Mouse (Mus musculus) forebrain, embryonic 11.5 days (tissue): ENCODE measurements around the gene Pes1. TPM values are rescaled to one million over a fixed set of nuclear protein-coding genes. Genes with fewer than 3 reads are reported as not detected.
"Not testable (repeated sequence)": the region's sequence is repeated elsewhere in the genome, so short reads cannot be mapped to it uniquely, and the experiment has no call there.

ENCODE experiments used
- ATAC-seq: fragments of 200-750 bp; cut with Nextera tagmentation; replicated peaks from 2 replicates; pipeline ENCODE4 v1.8.0; 2017; ENCODE audit warnings: moderate TSS enrichment; ENCODE audit not compliant: low FRiP score
- DNase-seq: peaks from one replicate; pipeline ENCODE4 v3.0.0-alpha.2; 2017; ENCODE audit warnings: low spot score
- H3K27ac ChIP-seq: fragments of 300-500 bp; sonication (generic); 2 replicates; pipeline ENCODE4 v1.5.1; 2014; ENCODE audit warnings: low read depth, low read length
- H3K27me3 ChIP-seq: fragments of 300-500 bp; sonication (generic); 2 replicates; pipeline ENCODE4 v1.6.1; 2014; ENCODE audit warnings: mild to moderate bottlenecking, low read length, mixed read lengths; ENCODE audit not compliant: control insufficient read depth, insufficient read depth
- H3K36me3 ChIP-seq: fragments of 300-500 bp; sonication (generic); 2 replicates; pipeline ENCODE4 v1.6.1; 2014; ENCODE audit warnings: mild to moderate bottlenecking, low read length, moderate library complexity, mixed read lengths; ENCODE audit not compliant: control insufficient read depth, insufficient read depth
- H3K4me1 ChIP-seq: fragments of 300-500 bp; sonication (generic); replicated peaks from 2 replicates; pipeline ENCODE4 v1.6.1; 2014; ENCODE audit warnings: low read length, mixed read lengths; ENCODE audit not compliant: control insufficient read depth, insufficient read depth
- H3K4me2 ChIP-seq: fragments of 300-500 bp; sonication (generic); 2 replicates; pipeline ENCODE4 v1.6.1; 2014; ENCODE audit warnings: low read depth, mild to moderate bottlenecking, low read length, moderate library complexity, mixed read lengths; ENCODE audit not compliant: severe bottlenecking
- H3K4me3 ChIP-seq: fragments of 300-500 bp; sonication (generic); 2 replicates; pipeline ENCODE4 v1.5.1; 2014; ENCODE audit warnings: low read depth, low read length
- H3K9ac ChIP-seq: fragments of 300-500 bp; sonication (generic); 2 replicates; pipeline ENCODE4 v1.6.1; 2014; ENCODE audit warnings: low read length
- H3K9me3 ChIP-seq: fragments of 300-500 bp; sonication (generic); 2 replicates; pipeline ENCODE4 v1.6.1; 2016; ENCODE audit warnings: low read length, mixed read lengths; ENCODE audit not compliant: control insufficient read depth
- WGBS: fragments of 180-500 bp; shearing (Covaris S2); extraction: QIAGEN DNeasy Blood & Tissue Kit; methylation state at CpG from one replicate; pipeline ENCODE4 v1.1.7; 2014; 5-methylcytosine and 5-hydroxymethylcytosine counted together
- polyA plus RNA-seq: library from polyadenylated mRNA; unstranded; fragments of >200 nt; fragmentation: Nextera tagmentation; extraction: Ambion mirVana; gene quantifications from 2 replicates; pipeline ENCODE4 v1.2.1, GENCODE M21; 2014

The Pes1 gene
- polyA plus RNA-seq, 1 experiment from 2014 or later, result 90.4 TPM

- Histone ChIP-seq H3K4me1 (no peaks in the 10 kb centered on the region), H3K9me3 (no peaks in the 10 kb centered on the region), H3K36me3 (no peaks in the 10 kb centered on the region), H3K27ac (no peak overlapping the region), H3K9ac (no peak overlapping the region), H3K27me3 (no peaks in the 10 kb centered on the region), H3K4me2 (no peak overlapping the region), H3K4me3 (no peak overlapping the region)
- DNase-seq, result no peak
- no peak for ATAC-seq
- WGBS, result 62% methylated on average over 5 of the region's 5 CpGs
These were observed 41.5 kb downstream of the Pes1 start for GRCm38 (mm10) chr11:4005220-4005805.

GRCm38 (mm10) chr11:4006462-4006861 lies 42.7 kb downstream of the Pes1 start:
- H3K27ac ChIP-seq, result no peak overlapping the region
- 86% methylated on average over 3 of the region's 3 CpGs for WGBS
- no peaks in the 10 kb centered on the region for H3K9me3 ChIP-seq
- H3K4me1 ChIP-seq, result no peaks in the 10 kb centered on the region
- no peaks in the 10 kb centered on the region for H3K27me3 ChIP-seq
- ATAC-seq (no peak), DNase-seq (no peak)
- H3K36me3 ChIP-seq, result no peaks in the 10 kb centered on the region
- H3K9ac ChIP-seq, result no peak overlapping the region
- no peak overlapping the region for H3K4me3 ChIP-seq
- no peak overlapping the region for H3K4me2 ChIP-seq

DNA sequence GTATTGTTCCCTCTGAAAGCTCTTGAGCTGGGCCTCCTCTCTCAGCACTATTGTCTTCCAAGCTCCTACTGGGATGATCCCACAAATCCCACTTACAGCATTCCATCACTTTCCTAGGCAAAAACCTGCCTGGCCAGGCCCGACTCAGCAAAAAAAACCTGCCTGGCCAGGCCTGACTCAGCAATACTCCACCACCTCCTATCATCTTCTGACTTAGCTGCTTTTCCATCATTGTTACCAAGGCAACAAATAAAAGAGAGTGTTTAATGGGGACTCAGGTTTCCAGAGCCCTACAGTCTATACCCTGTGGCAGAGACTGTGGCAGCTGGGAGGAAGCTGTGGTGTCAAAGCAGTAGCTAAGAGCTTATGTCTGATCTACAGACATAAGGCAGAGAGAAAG lies 48.8 kb downstream of the Pes1 start:
- Histone ChIP-seq H3K27ac (no peak overlapping the region), H3K9me3 (no peaks in the 10 kb centered on the region), H3K27me3 (no peaks in the 10 kb centered on the region), H3K4me3 (no peak overlapping the region), H3K9ac (no peak overlapping the region), H3K4me2 (no peak overlapping the region), H3K36me3 (no peaks in the 10 kb centered on the region), H3K4me1 (no peaks in the 10 kb centered on the region)
- no peak for ATAC-seq
- WGBS, result 74% methylated on average over 1 of the region's 1 CpGs
- DNase-seq, result no peak

DNA sequence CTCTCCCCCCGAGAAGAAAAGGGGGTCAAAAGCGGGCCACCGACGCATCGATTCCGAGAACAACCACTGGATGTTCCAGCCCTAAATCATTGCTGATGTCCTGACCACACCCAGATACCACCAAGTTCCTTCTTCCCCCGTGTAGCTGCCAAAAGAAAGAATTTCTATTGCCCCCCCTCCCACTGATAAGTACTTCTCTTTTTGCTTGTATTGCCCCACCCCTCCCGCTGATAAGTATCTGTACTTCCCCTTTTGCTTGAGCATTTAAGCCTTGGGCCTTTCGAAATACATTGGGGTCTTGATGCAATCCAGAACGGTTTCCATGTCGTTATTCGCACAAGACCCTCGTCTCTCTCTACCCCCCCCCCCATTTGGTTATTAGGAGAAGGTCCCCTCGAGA lies 52.0 kb downstream of the Pes1 start:
- H3K4me1 ChIP-seq, DNase-seq, H3K36me3 ChIP-seq, H3K27ac ChIP-seq, H3K9ac ChIP-seq, H3K4me2 ChIP-seq, H3K27me3 ChIP-seq, H3K4me3 ChIP-seq, H3K9me3 ChIP-seq, ATAC-seq: not testable (repeated sequence)
- WGBS, result 92% methylated on average over 14 of the region's 14 CpGs

- H3K27ac ChIP-seq, H3K4me3 ChIP-seq, H3K4me1 ChIP-seq, H3K9me3 ChIP-seq, H3K27me3 ChIP-seq, DNase-seq, H3K4me2 ChIP-seq, H3K9ac ChIP-seq, ATAC-seq, H3K36me3 ChIP-seq: not testable (repeated sequence)
- 94% methylated on average over 13 of the region's 13 CpGs for WGBS
These were observed 58.3 kb downstream of the Pes1 start for GRCm38 (mm10) chr11:4022111-4022510.

GRCm38 (mm10) chr11:4023321-4023720 lies 59.5 kb downstream of the Pes1 start:
- 70% methylated on average over 2 of the region's 2 CpGs for WGBS
- Histone ChIP-seq H3K36me3 (no peaks in the 10 kb centered on the region), H3K9me3 (no peaks in the 10 kb centered on the region), H3K27me3 (no peaks in the 10 kb centered on the region), H3K9ac (no peak overlapping the region), H3K4me3 (no peak overlapping the region), H3K4me1 (no peaks in the 10 kb centered on the region), H3K4me2 (no peak overlapping the region), H3K27ac (no peak overlapping the region)
- DNase-seq (no peak), ATAC-seq (no peak)

DNA sequence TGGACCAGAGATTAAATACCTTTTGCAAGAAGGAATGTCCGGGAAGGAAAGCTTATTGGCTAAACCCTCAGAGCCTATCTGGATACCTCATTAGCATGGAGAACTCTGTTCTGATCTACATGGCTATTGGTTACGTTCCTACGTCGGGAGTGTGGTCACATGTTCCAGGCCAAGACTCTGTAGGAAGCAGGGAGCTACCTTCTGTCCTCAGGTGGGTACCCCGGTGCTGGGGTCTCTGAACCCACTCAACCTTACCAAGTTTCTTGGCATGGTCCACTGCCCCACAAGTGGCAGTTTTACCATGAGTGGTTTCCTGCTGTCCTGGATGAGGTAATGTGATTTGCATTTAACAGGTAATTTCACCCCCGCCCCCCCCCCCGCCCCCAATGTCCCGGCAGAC lies 63.3 kb downstream of the Pes1 start:
- H3K4me2 ChIP-seq, result no peak overlapping the region
- ATAC-seq, result no peak
- no peak overlapping the region for H3K27ac ChIP-seq
- no peaks in the 10 kb centered on the region for H3K9me3 ChIP-seq
- WGBS, result 90% methylated on average over 8 of the region's 8 CpGs
- no peak overlapping the region for H3K9ac ChIP-seq
- no peaks in the 10 kb centered on the region for H3K4me1 ChIP-seq
- H3K4me3 ChIP-seq, result no peak overlapping the region
- no peaks in the 10 kb centered on the region for H3K27me3 ChIP-seq
- no peaks in the 10 kb centered on the region for H3K36me3 ChIP-seq
- no peak for DNase-seq

DNA sequence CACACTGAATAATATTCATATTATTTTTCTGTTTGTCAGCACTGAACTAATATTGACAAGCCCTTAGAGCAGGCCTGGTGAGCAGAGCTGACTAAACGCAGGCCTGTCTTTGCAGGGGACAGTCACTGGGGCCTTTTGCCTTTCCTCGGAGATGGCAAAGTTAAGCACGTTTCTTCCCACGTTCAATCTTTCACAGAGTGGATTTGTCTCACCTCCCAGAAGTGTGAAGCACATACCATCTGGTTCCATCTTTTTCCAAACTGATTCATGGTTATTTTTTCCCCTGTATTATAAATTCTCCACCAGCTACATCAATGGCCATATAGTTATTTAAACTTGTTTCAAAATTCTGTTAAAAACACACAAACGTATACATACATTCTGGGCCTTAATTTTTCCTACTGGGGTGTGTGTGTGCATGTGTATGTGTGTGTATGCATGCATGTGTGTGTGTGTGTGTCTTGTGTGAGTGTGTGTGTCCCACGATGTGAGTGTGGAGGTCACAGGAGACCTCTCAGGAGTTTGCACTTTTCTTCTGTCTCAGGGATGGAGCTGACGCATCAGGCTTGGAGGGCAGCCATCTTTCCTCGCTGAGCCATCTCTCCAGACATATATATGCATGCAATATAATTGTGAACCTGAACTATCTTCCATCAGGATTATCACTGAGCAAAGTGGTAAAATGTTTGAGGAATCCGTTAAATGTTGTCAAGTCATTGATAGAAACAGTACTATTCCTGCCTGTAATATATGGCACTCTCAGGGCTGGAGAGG lies 64.0 kb downstream of the Pes1 start:
- Histone ChIP-seq H3K9me3 (no peaks in the 10 kb centered on the region), H3K27me3 (no peaks in the 10 kb centered on the region)

DNA sequence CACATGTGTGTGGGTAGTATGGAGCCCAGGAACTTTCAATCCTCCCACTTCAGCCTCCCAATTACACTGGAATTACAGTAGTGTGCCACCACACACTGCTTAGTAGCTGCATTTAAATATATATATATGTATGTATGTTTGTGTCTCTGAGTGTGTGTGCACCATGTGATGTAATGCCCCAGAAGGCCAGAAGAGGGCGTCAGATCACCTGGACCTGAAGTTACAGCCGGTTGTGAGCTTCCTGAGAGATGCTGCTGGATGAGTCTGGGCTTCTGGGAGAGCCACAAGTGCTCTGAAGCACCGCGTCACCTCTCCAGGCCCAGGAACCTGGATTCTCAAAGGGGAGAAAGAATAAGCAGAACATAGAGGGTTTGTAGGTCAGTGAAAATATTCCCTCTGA lies 65.6 kb downstream of the Pes1 start:
- Histone ChIP-seq H3K4me1 (no peaks in the 10 kb centered on the region), H3K9ac (no peak overlapping the region), H3K4me3 (no peak overlapping the region), H3K27me3 (no peaks in the 10 kb centered on the region), H3K27ac (no peak overlapping the region), H3K9me3 (no peaks in the 10 kb centered on the region), H3K4me2 (no peak overlapping the region), H3K36me3 (no peaks in the 10 kb centered on the region)
- DNase-seq, result no peak
- 66% methylated on average over 4 of the region's 4 CpGs for WGBS
- ATAC-seq, result no peak

More for the DNA sequence above, 64.0 kb downstream of the Pes1 start:
- Histone ChIP-seq H3K27ac (no peak overlapping the region), H3K36me3 (no peaks in the 10 kb centered on the region), H3K9ac (no peak overlapping the region), H3K4me3 (no peak overlapping the region), H3K4me2 (no peak overlapping the region), H3K4me1 (no peaks in the 10 kb centered on the region)
- WGBS, result 84% methylated on average over 9 of the region's 9 CpGs
- ATAC-seq (no peak), DNase-seq (no peak)
